Mouse (Mus musculus) liver, embryonic 15.5 days (tissue): ENCODE results near the gene Wdfy2. TPM values are rescaled to one million over a fixed set of nuclear protein-coding genes. Genes with fewer than 3 reads are reported as not detected.
"Not testable (repeated sequence)": the region's sequence is repeated elsewhere in the genome, so short reads cannot be mapped to it uniquely, and the experiment has no call there.

Experiments used
- ATAC-seq: fragments of 200-750 bp; cut with Nextera tagmentation; 2 replicates; pipeline ENCODE4 v1.8.0; 2017; ENCODE audit warnings: moderate number of reproducible peaks, mild to moderate bottlenecking, moderate library complexity; ENCODE audit not compliant: insufficient read depth
- H3K27ac ChIP-seq: fragments of 300-500 bp; sonication (generic); replicated peaks from 2 replicates; pipeline ENCODE4 v1.5.1; 2015; ENCODE audit warnings: mild to moderate bottlenecking, inconsistent platforms
- H3K27me3 ChIP-seq: fragments of 300-500 bp; sonication (generic); 2 replicates; pipeline ENCODE4 v1.6.1; 2015; ENCODE audit warnings: mild to moderate bottlenecking, inconsistent platforms
- H3K36me3 ChIP-seq: fragments of 300-500 bp; sonication (generic); replicated peaks from 2 replicates; pipeline ENCODE4 v1.6.1; 2015; ENCODE audit warnings: moderate library complexity, mild to moderate bottlenecking, inconsistent platforms
- H3K4me1 ChIP-seq: fragments of 300-500 bp; sonication (generic); replicated peaks from 2 replicates; pipeline ENCODE4 v1.6.1; 2015; ENCODE audit warnings: inconsistent platforms
- H3K4me2 ChIP-seq: fragments of 300-500 bp; sonication (generic); 2 replicates; pipeline ENCODE4 v1.6.1; 2015; ENCODE audit warnings: moderate library complexity, mild to moderate bottlenecking, inconsistent platforms
- H3K4me3 ChIP-seq: fragments of 300-500 bp; sonication (generic); replicated peaks from 2 replicates; pipeline ENCODE4 v1.5.1; 2015; ENCODE audit warnings: mild to moderate bottlenecking, inconsistent platforms
- H3K9ac ChIP-seq: fragments of 300-500 bp; sonication (generic); 2 replicates; pipeline ENCODE4 v1.6.1; 2015; ENCODE audit warnings: moderate library complexity, mild to moderate bottlenecking, inconsistent platforms
- H3K9me3 ChIP-seq: fragments of 300-500 bp; sonication (generic); replicated peaks from 2 replicates; pipeline ENCODE4 v1.6.1; 2016; ENCODE audit warnings: inconsistent platforms
- WGBS: fragments of 180-500 bp; shearing (Covaris S2); methylation state at CpG from one replicate; pipeline ENCODE4 v1.1.7; 2015; ENCODE audit warnings: mixed read lengths; ENCODE audit not compliant: insufficient replicate concordance; 5-methylcytosine and 5-hydroxymethylcytosine counted together
- polyA plus RNA-seq: library from polyadenylated mRNA; unstranded; fragments of >200 nt; fragmentation: Nextera tagmentation; extraction: Ambion mirVana; gene quantifications from 2 replicates; pipeline ENCODE4 v1.2.1, GENCODE M21; 2015

Wdfy2 gene
- polyA plus RNA-seq, 1 experiment from 2014 or later, result 2.6 TPM

DNA sequence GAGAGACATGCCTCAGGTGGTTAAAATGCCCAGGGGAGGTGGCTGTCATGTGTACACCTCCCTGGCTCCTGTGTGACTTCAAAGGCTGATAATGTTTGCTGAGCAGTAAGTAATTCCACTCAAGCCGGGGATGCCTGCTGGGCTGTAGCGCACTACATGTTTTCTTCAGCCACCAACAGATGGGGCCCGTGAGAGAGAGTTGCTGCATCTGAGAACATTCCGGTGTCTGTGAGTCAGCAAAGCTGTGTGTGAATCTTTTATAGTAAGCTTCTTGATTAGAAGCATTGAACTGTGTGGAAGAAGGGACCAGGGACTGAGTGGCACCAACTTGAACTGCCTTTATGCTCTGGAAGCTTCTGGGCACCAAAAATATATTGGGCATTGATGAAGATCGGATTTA, 42.0 kb downstream of the Wdfy2 start:
- Histone ChIP-seq H3K27ac (peak overlapping the region; percentile 73), H3K4me1 (peaks cover 52% of the 10 kb centered on the region), H3K9ac (no peak overlapping the region), H3K4me2 (no peak overlapping the region), H3K9me3 (no peaks in the 10 kb centered on the region), H3K36me3 (no peaks in the 10 kb centered on the region), H3K27me3 (no peaks in the 10 kb centered on the region), H3K4me3 (no peak overlapping the region)
- 23% methylated on average over 5 of the region's 5 CpGs for WGBS
- peak; percentile 39 for ATAC-seq

DNA sequence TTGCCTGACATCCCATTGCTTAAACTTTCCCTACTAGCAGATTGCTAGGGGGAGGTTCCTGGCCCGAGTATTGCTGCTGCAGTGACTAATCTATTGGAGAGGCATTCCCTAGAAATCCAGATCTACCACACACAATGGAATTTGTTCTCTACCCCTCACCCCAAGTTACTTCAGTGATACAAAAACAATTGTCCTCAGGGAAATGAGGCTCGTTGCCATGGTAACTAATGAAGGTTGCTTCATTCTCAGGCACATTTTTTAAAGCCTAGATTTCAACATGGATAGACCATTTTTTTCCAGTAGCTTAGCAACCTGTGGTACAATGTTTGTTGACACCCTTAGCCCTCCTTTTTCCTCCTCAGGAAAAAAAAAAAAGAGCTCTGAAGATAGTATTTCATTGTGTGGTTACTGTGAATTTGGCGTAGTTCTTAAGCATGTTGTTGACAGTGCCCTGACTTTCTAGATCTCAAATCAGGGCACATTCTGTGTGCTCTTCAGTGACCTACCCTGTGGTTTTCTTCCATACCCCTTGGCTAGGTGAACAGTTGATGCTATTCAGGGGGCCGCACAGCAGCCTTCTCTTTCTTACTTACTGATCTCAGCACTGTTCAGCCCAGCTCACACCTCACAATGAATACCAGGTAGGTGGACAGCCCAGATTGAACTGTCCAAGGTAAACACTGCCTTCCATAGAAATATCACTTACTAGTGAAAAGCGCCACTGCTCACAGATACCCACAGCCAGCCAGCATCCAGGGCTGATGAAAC, 42.8 kb downstream of the Wdfy2 start:
- WGBS, result 67% methylated on average over 5 of the region's 5 CpGs
- ATAC-seq, result no peak
- H3K9me3 ChIP-seq, result no peaks in the 10 kb centered on the region
- H3K27me3 ChIP-seq, result no peaks in the 10 kb centered on the region
- no peaks in the 10 kb centered on the region for H3K36me3 ChIP-seq
- H3K4me2 ChIP-seq, result no peak overlapping the region
- no peak overlapping the region for H3K9ac ChIP-seq
- no peak overlapping the region for H3K27ac ChIP-seq
- H3K4me3 ChIP-seq, result no peak overlapping the region
- peaks cover 54% of the 10 kb centered on the region for H3K4me1 ChIP-seq

DNA sequence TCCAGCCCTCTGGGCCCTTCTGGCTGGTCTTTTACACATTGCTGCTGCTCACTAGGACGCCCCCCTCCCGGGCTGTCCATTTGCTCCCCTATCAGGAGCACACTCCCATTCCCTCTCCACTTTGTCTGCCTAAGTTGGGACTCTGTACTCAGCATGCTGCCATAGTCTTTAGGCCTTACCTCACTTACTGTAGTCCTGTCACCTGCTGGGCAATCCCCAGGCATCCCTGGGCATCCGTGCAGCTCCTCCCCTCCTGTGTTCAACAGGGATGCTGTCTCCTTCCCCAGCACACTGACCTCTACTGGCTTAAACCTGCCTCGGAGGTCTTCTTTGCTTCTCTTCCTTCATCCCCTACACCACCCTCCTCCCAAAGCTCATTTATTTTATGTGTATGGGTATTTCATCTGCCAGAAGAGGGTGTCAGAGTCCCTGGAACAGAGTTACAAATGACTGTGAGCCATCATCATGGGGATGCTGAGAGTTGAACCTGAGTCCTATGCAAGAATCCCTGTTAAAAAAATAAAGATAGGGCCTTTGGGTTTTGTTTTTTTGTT, 44.7 kb downstream of the Wdfy2 start:
- no peak for ATAC-seq
- no peak overlapping the region for H3K4me2 ChIP-seq
- 47% methylated on average over 4 of the region's 4 CpGs for WGBS
- H3K9me3 ChIP-seq, result no peaks in the 10 kb centered on the region
- H3K27me3 ChIP-seq, result no peaks in the 10 kb centered on the region
- peaks cover 48% of the 10 kb centered on the region for H3K4me1 ChIP-seq
- H3K36me3 ChIP-seq, result no peaks in the 10 kb centered on the region
- no peak overlapping the region for H3K4me3 ChIP-seq
- H3K9ac ChIP-seq, result no peak overlapping the region
- H3K27ac ChIP-seq, result no peak overlapping the region

DNA sequence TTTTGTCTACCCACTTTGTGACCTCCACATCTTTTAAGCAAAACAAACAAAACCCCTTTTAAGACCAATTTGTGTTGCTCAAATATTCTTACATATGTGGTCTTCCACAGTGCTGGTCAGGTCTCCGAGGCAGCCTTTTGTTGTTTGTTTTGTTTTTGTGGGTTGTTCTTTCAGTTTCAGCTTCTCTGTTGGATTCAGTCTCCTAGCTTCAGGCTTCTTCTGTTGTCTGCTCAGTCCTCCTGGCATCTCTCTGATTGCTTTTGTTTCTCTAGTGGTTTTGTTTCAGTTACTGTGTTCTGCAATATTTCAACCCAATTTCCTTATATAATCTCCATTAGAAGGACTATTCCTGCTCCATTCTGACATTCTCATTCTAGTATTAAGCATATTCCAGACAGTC, 46.1 kb downstream of the Wdfy2 start:
- Histone ChIP-seq H3K9ac (no peak overlapping the region), H3K9me3 (no peaks in the 10 kb centered on the region), H3K27me3 (no peaks in the 10 kb centered on the region), H3K4me1 (peaks cover 35% of the 10 kb centered on the region), H3K27ac (0 out of 2 replicates have a peak overlapping the region, but pooled peaks have one; percentile 41), H3K4me3 (no peak overlapping the region), H3K4me2 (no peak overlapping the region), H3K36me3 (no peaks in the 10 kb centered on the region)
- WGBS, result 34% methylated on average over 1 of the region's 1 CpGs
- ATAC-seq, result no peak

DNA sequence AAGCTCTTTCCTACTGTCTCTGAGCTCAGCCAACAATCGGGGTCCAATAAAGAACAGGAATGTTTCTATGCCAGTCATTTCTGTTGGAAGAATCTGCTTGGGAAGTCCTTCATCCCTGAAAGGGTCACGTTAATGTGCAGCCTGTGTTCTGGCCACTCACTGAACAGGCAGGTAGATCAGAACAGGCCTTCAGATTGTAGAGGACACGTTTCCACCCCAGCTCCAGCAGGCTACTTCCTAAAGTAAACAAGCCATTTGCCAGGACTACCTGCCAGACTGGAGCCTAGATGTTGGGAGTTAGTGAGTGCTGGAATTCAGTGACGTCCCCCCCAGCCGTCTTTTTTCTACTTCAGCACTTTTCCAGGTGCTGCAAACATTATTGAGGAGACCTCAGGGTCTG, 46.7 kb downstream of the Wdfy2 start:
- H3K36me3 ChIP-seq, result no peaks in the 10 kb centered on the region
- peak overlapping the region; percentile 41; the same call in 1 of the 2 replicates for H3K27ac ChIP-seq
- no peak overlapping the region for H3K9ac ChIP-seq
- WGBS, result 45% methylated on average over 5 of the region's 5 CpGs
- peaks cover 29% of the 10 kb centered on the region for H3K4me1 ChIP-seq
- H3K27me3 ChIP-seq, result no peaks in the 10 kb centered on the region
- no peaks in the 10 kb centered on the region for H3K9me3 ChIP-seq
- H3K4me2 ChIP-seq, result no peak overlapping the region
- peak; percentile 35; the same call in 1 of the 2 replicates for ATAC-seq
- no peak overlapping the region for H3K4me3 ChIP-seq

DNA sequence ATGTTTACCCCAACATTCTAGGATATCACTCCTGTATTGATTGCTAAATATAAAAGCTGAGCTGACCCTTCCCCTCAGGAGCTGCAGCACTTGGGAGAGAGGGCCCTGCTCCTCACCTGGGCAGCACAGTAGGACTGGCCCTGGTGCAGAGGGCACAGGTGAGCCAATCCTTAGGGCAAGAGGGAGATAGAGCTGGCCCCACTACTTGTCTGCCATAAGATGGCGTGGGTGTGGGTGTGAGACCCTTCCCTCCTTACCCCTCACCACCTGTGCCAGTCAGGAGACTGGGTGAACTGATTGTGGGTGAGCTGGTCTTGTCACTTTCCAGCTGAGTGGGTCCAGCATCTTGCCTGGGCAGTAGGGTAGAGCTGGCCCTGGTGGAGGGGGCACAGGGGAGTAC, 47.2 kb downstream of the Wdfy2 start:
- H3K36me3 ChIP-seq, result no peaks in the 10 kb centered on the region
- no peak overlapping the region for H3K4me3 ChIP-seq
- no peak overlapping the region for H3K27ac ChIP-seq
- H3K27me3 ChIP-seq, result no peaks in the 10 kb centered on the region
- peaks cover 24% of the 10 kb centered on the region for H3K4me1 ChIP-seq
- peak; percentile 18; the same call in 1 of the 2 replicates for ATAC-seq
- H3K4me2 ChIP-seq, result no peak overlapping the region
- no peaks in the 10 kb centered on the region for H3K9me3 ChIP-seq
- H3K9ac ChIP-seq, result no peak overlapping the region
- WGBS, result 43% methylated on average over 1 of the region's 1 CpGs

DNA sequence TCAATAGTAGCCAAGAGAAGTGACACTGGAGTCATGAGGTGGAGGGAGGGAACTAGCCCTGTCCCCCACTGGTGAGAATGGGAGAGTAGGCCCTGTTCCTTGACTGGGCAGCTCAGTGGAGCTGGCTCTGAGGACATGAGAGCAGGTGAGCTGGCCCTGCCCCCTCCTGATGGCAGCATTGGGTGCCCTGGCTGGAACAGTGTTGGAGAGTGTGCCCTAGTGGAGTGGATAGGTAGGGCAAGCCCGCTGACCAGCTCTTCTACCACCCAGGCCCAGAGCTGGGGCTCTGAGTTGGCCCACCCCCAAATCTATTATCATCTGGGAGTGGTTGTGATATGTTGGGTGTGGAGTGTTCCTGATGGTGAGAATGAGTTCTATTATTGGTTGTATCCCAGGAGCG, 47.7 kb downstream of the Wdfy2 start:
- H3K36me3 ChIP-seq, result no peaks in the 10 kb centered on the region
- no peak overlapping the region for H3K4me3 ChIP-seq
- H3K4me2 ChIP-seq, result no peak overlapping the region
- no peaks in the 10 kb centered on the region for H3K27me3 ChIP-seq
- H3K9me3 ChIP-seq, result no peaks in the 10 kb centered on the region
- peaks cover 19% of the 10 kb centered on the region for H3K4me1 ChIP-seq
- ATAC-seq, result no peak
- 74% methylated on average over 2 of the region's 2 CpGs for WGBS
- no peak overlapping the region for H3K27ac ChIP-seq
- H3K9ac ChIP-seq, result no peak overlapping the region

DNA sequence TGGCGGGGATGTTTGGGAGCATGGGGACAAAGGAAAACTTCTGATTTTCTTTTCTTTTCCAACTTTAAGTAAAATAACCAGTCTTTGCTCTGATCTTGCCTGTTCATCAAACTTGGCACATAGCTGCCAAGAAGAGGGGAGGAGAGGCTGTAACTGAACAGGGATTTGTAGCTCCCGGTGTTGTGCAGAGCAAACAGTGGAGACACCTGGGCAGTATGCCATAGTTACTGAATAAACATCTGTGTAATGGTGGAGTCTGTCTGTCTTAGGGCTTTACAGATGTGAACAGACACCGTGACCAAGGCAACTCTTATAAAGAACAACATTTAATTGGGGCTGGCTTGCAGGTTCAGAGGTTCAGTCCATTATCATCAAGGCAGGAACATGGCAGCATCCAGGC, 53.9 kb downstream of the Wdfy2 start:
- Histone ChIP-seq H3K27ac (no peak overlapping the region), H3K4me1 (peaks cover 7% of the 10 kb centered on the region), H3K4me3 (no peak overlapping the region), H3K9me3 (no peaks in the 10 kb centered on the region), H3K9ac (no peak overlapping the region), H3K4me2 (no peak overlapping the region), H3K36me3 (no peaks in the 10 kb centered on the region), H3K27me3 (no peaks in the 10 kb centered on the region)
- WGBS, result 69% methylated on average over 3 of the region's 3 CpGs
- no peak for ATAC-seq

DNA sequence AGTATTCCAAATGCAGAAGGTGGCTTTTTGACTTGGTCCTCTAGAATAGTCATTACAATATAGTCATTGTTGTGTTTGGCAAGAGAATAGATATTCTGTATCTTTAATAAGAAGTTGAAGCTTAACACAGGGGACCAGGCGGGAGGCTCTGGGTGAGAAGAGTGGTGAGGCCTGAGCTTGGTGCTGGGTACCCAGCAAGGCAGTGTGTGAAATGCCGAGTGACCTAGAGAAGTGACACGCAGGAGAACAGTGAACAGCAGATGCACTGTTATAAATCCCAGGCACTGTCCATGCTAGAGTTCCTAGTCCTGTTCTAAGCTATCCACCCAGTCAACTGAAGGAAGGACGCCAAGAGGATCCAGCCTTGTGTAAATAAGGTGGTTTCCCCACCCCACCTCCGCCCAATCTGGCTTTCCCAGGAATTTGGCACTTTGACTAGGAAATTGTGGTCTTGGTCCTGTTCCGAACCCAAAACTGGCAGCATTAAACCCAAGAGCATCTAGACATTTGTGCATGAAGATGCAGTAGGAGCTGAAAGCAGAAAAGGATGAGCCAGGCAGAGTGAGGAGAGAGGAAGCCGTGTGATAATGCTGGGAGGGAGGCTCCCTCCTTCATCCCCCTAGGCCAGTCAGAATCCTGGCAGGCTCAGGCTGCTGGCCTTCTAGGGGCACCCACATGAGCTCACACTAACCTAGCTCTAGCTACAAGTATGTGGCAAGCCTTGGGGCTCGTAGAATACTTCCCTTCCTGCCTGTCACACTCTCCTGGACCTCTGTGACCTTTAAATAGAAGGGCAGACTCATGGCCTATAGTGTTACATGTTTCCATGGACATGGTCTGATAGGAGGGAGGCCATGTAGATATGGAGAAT, 55.5 kb downstream of the Wdfy2 start:
- no peaks in the 10 kb centered on the region for H3K9me3 ChIP-seq
- 59% methylated on average over 8 of the region's 8 CpGs for WGBS
- ATAC-seq, result peak; percentile 44; the same call in 1 of the 2 replicates

DNA sequence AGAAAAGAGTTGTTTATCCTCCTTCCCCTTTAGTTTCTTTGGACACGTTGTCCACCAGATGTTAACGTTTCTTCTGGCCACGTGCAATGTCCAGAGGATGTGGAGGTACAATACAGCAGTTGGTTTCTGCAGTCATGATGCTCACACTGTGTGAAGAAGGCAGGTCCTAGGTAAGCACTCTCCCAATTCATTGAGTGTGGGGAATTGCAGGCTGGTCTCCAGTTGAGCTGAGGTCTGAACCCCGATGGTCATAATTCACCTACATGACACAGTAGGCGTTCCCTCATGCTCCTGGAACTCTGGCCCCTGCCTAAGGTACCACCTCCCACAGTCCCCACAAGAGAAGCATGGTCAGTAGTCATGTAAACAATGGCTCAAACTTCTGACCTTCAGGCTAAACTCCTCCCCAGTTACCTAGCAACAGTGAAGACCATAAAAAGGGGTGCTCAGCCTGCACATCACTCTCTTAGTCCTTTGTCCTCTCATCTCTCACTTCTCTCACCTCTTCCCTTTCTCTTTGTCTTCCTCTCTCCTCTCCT, 56.2 kb downstream of the Wdfy2 start:
- H3K4me3 ChIP-seq, H3K27ac ChIP-seq, ATAC-seq, H3K27me3 ChIP-seq, H3K4me2 ChIP-seq, H3K4me1 ChIP-seq, H3K36me3 ChIP-seq, H3K9ac ChIP-seq, H3K9me3 ChIP-seq: not testable (repeated sequence)
- WGBS, result 55% methylated on average over 5 of the region's 5 CpGs

More for the DNA sequence above, 55.5 kb downstream of the Wdfy2 start:
- Histone ChIP-seq H3K4me2 (no peak overlapping the region), H3K27me3 (no peaks in the 10 kb centered on the region), H3K9ac (no peak overlapping the region), H3K4me3 (no peak overlapping the region), H3K36me3 (no peaks in the 10 kb centered on the region), H3K4me1 (peaks cover 7% of the 10 kb centered on the region), H3K27ac (no peak overlapping the region)
